Mouse (Mus musculus) intestine, embryonic 14.5 days (tissue): ENCODE results near the gene Erp27. TPM values are rescaled to one million over a fixed set of nuclear protein-coding genes. Genes with fewer than 3 reads are reported as not detected.

Experiments
- ATAC-seq: fragments of 200-750 bp; cut with Nextera tagmentation; replicated peaks from 2 replicates; pipeline ENCODE4 v1.8.0; 2017; ENCODE audit warnings: low read depth, moderate number of reproducible peaks, moderate TSS enrichment, moderate library complexity; ENCODE audit not compliant: low FRiP score, low TSS enrichment
- DNase-seq: peaks from one replicate; pipeline ENCODE4 v3.0.0-alpha.2; 2018; ENCODE audit warnings: low spot score
- H3K27ac ChIP-seq: fragments of 300-500 bp; sonication (generic); 2 replicates; pipeline ENCODE4 v1.5.1; 2014; ENCODE audit warnings: low read depth, mild to moderate bottlenecking, control low read depth
- H3K27me3 ChIP-seq: fragments of 300-500 bp; sonication (generic); replicated peaks from 2 replicates; pipeline ENCODE4 v1.6.1; 2014; ENCODE audit warnings: low read length, control low read depth; ENCODE audit not compliant: control insufficient read depth, insufficient read depth
- H3K36me3 ChIP-seq: fragments of 300-500 bp; sonication (generic); 2 replicates; pipeline ENCODE4 v1.6.1; 2014; ENCODE audit warnings: low read length, control low read depth; ENCODE audit not compliant: control insufficient read depth, insufficient read depth
- H3K4me1 ChIP-seq: fragments of 300-500 bp; sonication (generic); replicated peaks from 2 replicates; pipeline ENCODE4 v1.6.1; 2014; ENCODE audit warnings: low read length, control low read depth, mixed read lengths; ENCODE audit not compliant: control insufficient read depth, insufficient read depth
- H3K4me2 ChIP-seq: fragments of 300-500 bp; sonication (generic); 2 replicates; pipeline ENCODE4 v1.6.1; 2014; ENCODE audit warnings: low read length
- H3K4me3 ChIP-seq: fragments of 300-500 bp; sonication (generic); 2 replicates; pipeline ENCODE4 v1.5.1; 2014; ENCODE audit warnings: low read depth, low read length, control low read depth, mixed read lengths
- H3K9ac ChIP-seq: fragments of 300-500 bp; sonication (generic); 2 replicates; pipeline ENCODE4 v1.6.1; 2014; ENCODE audit warnings: mild to moderate bottlenecking, low read length
- H3K9me3 ChIP-seq: fragments of 300-500 bp; sonication (generic); 2 replicates; pipeline ENCODE4 v1.6.1; 2016; ENCODE audit warnings: low read length, control low read depth; ENCODE audit not compliant: control insufficient read depth
- WGBS: fragments of 180-500 bp; shearing (Covaris S2); extraction: QIAGEN DNeasy Blood & Tissue Kit; methylation state at CpG from one replicate; pipeline ENCODE4 v1.1.7; 2014; 5-methylcytosine and 5-hydroxymethylcytosine counted together
- polyA plus RNA-seq: library from polyadenylated mRNA; unstranded; fragments of >200 nt; fragmentation: Nextera tagmentation; extraction: Ambion mirVana; gene quantifications from 2 replicates; pipeline ENCODE4 v1.2.1, GENCODE M21; 2014

Gene Erp27
- polyA plus RNA-seq, 1 experiment from 2014 or later = 6.0 TPM

- WGBS = 35% methylated on average over 9 of the region's 9 CpGs
- peaks cover 13% of the 10 kb centered on the region; the same call in 1 of the 2 replicates for H3K4me1 ChIP-seq
- ATAC-seq (0 out of 2 replicates have a peak, but pooled peaks have one; percentile 43), DNase-seq (peak; percentile 54)
- H3K27ac ChIP-seq = peak within 1 kb of the TSS; percentile 23; the same call in 1 of the 2 replicates
- H3K27me3 ChIP-seq = no peaks in the 10 kb centered on the region
- peak within 1 kb of the TSS; percentile 38 for H3K4me2 ChIP-seq
- H3K9ac ChIP-seq = peak within 1 kb of the TSS; percentile 27; the same call in 1 of the 2 replicates
- peak within 1 kb of the TSS; percentile 22 for H3K4me3 ChIP-seq
- H3K9me3 ChIP-seq = no peaks in the 10 kb centered on the region
- H3K36me3 ChIP-seq = no peaks in the 10 kb centered on the region
Observed at GRCm38 (mm10) chr6:136875670-136876069, 46.3 kb downstream of the Erp27 start, which contains the start of gene Mgp. Mgp (minus strand) TSS chr6:136875823.

- peak overlapping the region; percentile 23; the same call in 1 of the 2 replicates for H3K27ac ChIP-seq
- H3K4me1 ChIP-seq = peaks cover 13% of the 10 kb centered on the region; the same call in 1 of the 2 replicates
- H3K27me3 ChIP-seq = no peaks in the 10 kb centered on the region
- ATAC-seq (no peak), DNase-seq (no peak)
- H3K9ac ChIP-seq = no peak overlapping the region
- H3K36me3 ChIP-seq = no peaks in the 10 kb centered on the region
- no peaks in the 10 kb centered on the region for H3K9me3 ChIP-seq
- H3K4me3 ChIP-seq = peak overlapping the region; percentile 6; the same call in 1 of the 2 replicates
- 30% methylated on average over 8 of the region's 8 CpGs for WGBS
- H3K4me2 ChIP-seq = peak overlapping the region; percentile 38
Observed at GRCm38 (mm10) chr6:136874599-136874998, 47.4 kb downstream of the Erp27 start.

- Histone ChIP-seq H3K27me3 (no peaks in the 10 kb centered on the region), H3K9me3 (no peaks in the 10 kb centered on the region), H3K27ac (no peak overlapping the region), H3K4me3 (no peak overlapping the region), H3K36me3 (no peaks in the 10 kb centered on the region), H3K9ac (no peak overlapping the region), H3K4me1 (0 out of 2 replicates have a peak, but pooled peaks cover 4% of the 10 kb centered on the region), H3K4me2 (no peak overlapping the region)
- ATAC-seq (no peak), DNase-seq (no peak)
- 71% methylated on average over 5 of the region's 5 CpGs for WGBS
Observed at GRCm38 (mm10) chr6:136868921-136869320, 53.1 kb downstream of the Erp27 start.

- no peak overlapping the region for H3K27ac ChIP-seq
- ATAC-seq = no peak; the same call in 1 of the 2 replicates
- H3K4me3 ChIP-seq = no peak overlapping the region
- H3K4me1 ChIP-seq = 0 out of 2 replicates have a peak, but pooled peaks cover 4% of the 10 kb centered on the region
- no peaks in the 10 kb centered on the region for H3K9me3 ChIP-seq
- no peak for DNase-seq
- no peak overlapping the region for H3K4me2 ChIP-seq
- no peaks in the 10 kb centered on the region for H3K27me3 ChIP-seq
- 45% methylated on average over 4 of the region's 4 CpGs for WGBS
- H3K36me3 ChIP-seq = no peaks in the 10 kb centered on the region
- H3K9ac ChIP-seq = no peak overlapping the region
Observed at GRCm38 (mm10) chr6:136866150-136866549, 55.8 kb downstream of the Erp27 start.

- H3K9ac ChIP-seq = no peak overlapping the region
- no peak for ATAC-seq
- H3K4me2 ChIP-seq = no peak overlapping the region
- no peaks in the 10 kb centered on the region for H3K27me3 ChIP-seq
- WGBS = 90% methylated on average over 5 of the region's 5 CpGs
- no peaks in the 10 kb centered on the region for H3K36me3 ChIP-seq
- H3K4me3 ChIP-seq = no peak overlapping the region
- no peaks in the 10 kb centered on the region for H3K9me3 ChIP-seq
- DNase-seq = no peak
- H3K27ac ChIP-seq = no peak overlapping the region
- 0 out of 2 replicates have a peak, but pooled peaks cover 4% of the 10 kb centered on the region for H3K4me1 ChIP-seq
Observed at GRCm38 (mm10) chr6:136865360-136865759, 56.6 kb downstream of the Erp27 start.

- WGBS = 39% methylated on average over 9 of the region's 9 CpGs
- no peak overlapping the region for H3K9ac ChIP-seq
- H3K4me3 ChIP-seq = no peak overlapping the region
- no peak overlapping the region for H3K4me2 ChIP-seq
- H3K36me3 ChIP-seq = no peaks in the 10 kb centered on the region
- peaks cover 25% of the 10 kb centered on the region for H3K4me1 ChIP-seq
- ATAC-seq = no peak; the same call in 1 of the 2 replicates
- H3K27ac ChIP-seq = no peak overlapping the region
- DNase-seq = peak; percentile 64
- no peaks in the 10 kb centered on the region for H3K27me3 ChIP-seq
- H3K9me3 ChIP-seq = no peaks in the 10 kb centered on the region
Observed at GRCm38 (mm10) chr6:136861020-136861419, 61.0 kb downstream of the Erp27 start.

GRCm38 (mm10) chr6:136858420-136858819 is 63.6 kb downstream of the Erp27 start:
- WGBS = 37% methylated on average over 8 of the region's 8 CpGs
- H3K4me3 ChIP-seq = no peak overlapping the region
- no peak for DNase-seq
- H3K9me3 ChIP-seq = no peaks in the 10 kb centered on the region
- no peaks in the 10 kb centered on the region for H3K36me3 ChIP-seq
- peaks cover 27% of the 10 kb centered on the region for H3K4me1 ChIP-seq
- H3K27me3 ChIP-seq = no peaks in the 10 kb centered on the region
- no peak for ATAC-seq
- H3K4me2 ChIP-seq = no peak overlapping the region
- peak overlapping the region; percentile 88 for H3K27ac ChIP-seq
- no peak overlapping the region for H3K9ac ChIP-seq

- Histone ChIP-seq H3K4me2 (peak overlapping the region; percentile 42), H3K9me3 (no peaks in the 10 kb centered on the region), H3K9ac (peak overlapping the region; percentile 22; the same call in 1 of the 2 replicates), H3K4me3 (0 out of 2 replicates have a peak overlapping the region, but pooled peaks have one; percentile 15), H3K27me3 (no peaks in the 10 kb centered on the region), H3K4me1 (peaks cover 27% of the 10 kb centered on the region), H3K27ac (peak overlapping the region; percentile 88), H3K36me3 (no peaks in the 10 kb centered on the region)
- 9% methylated on average over 11 of the region's 11 CpGs for WGBS
- ATAC-seq (no peak), DNase-seq (no peak)
Observed at GRCm38 (mm10) chr6:136857873-136858260, 64.1 kb downstream of the Erp27 start.
